Mouse (Mus musculus): ENCODE measurements around the gene Ap3d1. TPM values are rescaled to one million over a fixed set of nuclear protein-coding genes. Genes with fewer than 3 reads are reported as not detected.

The Ap3d1 gene
- polyA plus RNA-seq, 1 experiment from 2014 or later, result 81.7 TPM

DNA sequence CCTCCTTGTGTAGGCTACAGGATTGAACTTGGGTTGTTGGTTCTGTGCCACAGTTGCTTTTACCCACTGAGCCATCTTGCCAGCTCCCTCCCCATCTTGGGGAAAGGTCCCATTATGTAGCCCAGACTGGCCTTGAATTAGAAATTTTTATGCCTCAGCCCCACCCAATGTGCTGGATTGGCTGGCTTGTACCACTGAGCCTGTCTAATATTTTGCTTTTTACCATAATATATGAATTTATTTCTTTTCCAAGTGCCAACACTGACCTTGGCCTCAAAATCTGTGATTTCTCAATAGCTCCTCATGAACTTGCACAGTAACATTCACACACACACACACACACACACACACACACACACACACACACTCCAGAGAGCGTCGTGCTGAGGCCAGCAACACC is 23.7 kb upstream of the Ap3d1 start:
- no peak overlapping the region for H3K4me3 ChIP-seq (ENCODE audit: low read depth, low read length)
- peaks cover 54% of the 10 kb centered on the region for H3K36me3 ChIP-seq (ENCODE audit: control insufficient read depth, insufficient read depth, low read length)
- H3K27me3 ChIP-seq (ENCODE audit: control insufficient read depth, insufficient read depth, low read length), result no peaks in the 10 kb centered on the region
- H3K9ac ChIP-seq (replicated peaks; ENCODE audit: low read depth, low read length), result no peak overlapping the region
- no peaks in the 10 kb centered on the region for H3K9me3 ChIP-seq (ENCODE audit: control insufficient read depth, low read depth, low read length)
- H3K4me1 ChIP-seq (ENCODE audit: control insufficient read depth, insufficient read depth, low read length), result 0 out of 2 replicates have a peak, but pooled peaks cover 3% of the 10 kb centered on the region
- no peak overlapping the region for H3K4me2 ChIP-seq (replicated peaks; ENCODE audit: low read depth, low read length)
- 74% methylated on average over 2 of the region's 2 CpGs for WGBS
- H3K27ac ChIP-seq (ENCODE audit: low read length), result no peak overlapping the region
- no peak for ATAC-seq (ENCODE audit: insufficient number of reproducible peaks, insufficient read depth, low FRiP score, low read depth)

GRCm38 (mm10) chr10:80763502-80763901 is 21.4 kb upstream of the Ap3d1 start:
- no peak overlapping the region for H3K4me2 ChIP-seq (replicated peaks; ENCODE audit: low read depth, low read length)
- H3K4me1 ChIP-seq (ENCODE audit: control insufficient read depth, insufficient read depth, low read length), result 0 out of 2 replicates have a peak, but pooled peaks cover 5% of the 10 kb centered on the region
- no peak for ATAC-seq (ENCODE audit: insufficient number of reproducible peaks, insufficient read depth, low FRiP score, low read depth)
- H3K27me3 ChIP-seq (ENCODE audit: control insufficient read depth, insufficient read depth, low read length), result no peaks in the 10 kb centered on the region
- H3K36me3 ChIP-seq (ENCODE audit: control insufficient read depth, insufficient read depth, low read length), result peaks cover 36% of the 10 kb centered on the region
- 95% methylated on average over 2 of the region's 2 CpGs for WGBS
- no peak overlapping the region for H3K4me3 ChIP-seq (ENCODE audit: low read depth, low read length)
- no peak overlapping the region for H3K9ac ChIP-seq (replicated peaks; ENCODE audit: low read depth, low read length)
- no peaks in the 10 kb centered on the region for H3K9me3 ChIP-seq (ENCODE audit: control insufficient read depth, low read depth, low read length)
- no peak overlapping the region for H3K27ac ChIP-seq (ENCODE audit: low read length)

DNA sequence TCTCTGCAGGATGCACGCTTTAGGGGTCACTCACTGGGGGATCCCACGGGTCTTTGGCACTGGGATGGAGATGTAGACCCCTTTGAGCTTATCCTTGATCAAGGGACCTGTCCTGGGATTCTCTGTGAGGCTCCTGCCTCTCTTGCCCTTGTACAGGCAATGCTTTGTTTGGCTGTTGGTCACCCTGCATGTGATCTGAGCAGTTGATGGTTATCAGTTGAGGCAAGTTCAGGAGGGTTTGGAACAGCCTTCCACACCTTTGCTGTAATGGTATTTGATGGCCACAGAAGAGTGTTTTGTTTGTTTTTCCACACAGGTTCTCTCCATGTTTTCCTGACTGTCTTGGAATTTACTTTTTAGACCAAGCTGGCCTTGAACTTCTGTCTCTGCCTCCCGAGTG is 19.8 kb upstream of the Ap3d1 start:
- H3K9ac ChIP-seq (replicated peaks; ENCODE audit: low read depth, low read length), result no peak overlapping the region
- H3K4me2 ChIP-seq (replicated peaks; ENCODE audit: low read depth, low read length), result no peak overlapping the region
- peaks cover 14% of the 10 kb centered on the region for H3K4me1 ChIP-seq (ENCODE audit: control insufficient read depth, insufficient read depth, low read length)
- H3K27ac ChIP-seq (ENCODE audit: low read length), result no peak overlapping the region
- 68% methylated on average over 3 of the region's 3 CpGs for WGBS
- ATAC-seq (ENCODE audit: insufficient number of reproducible peaks, insufficient read depth, low FRiP score, low read depth), result no peak
- no peaks in the 10 kb centered on the region for H3K27me3 ChIP-seq (ENCODE audit: control insufficient read depth, insufficient read depth, low read length)
- no peak overlapping the region for H3K4me3 ChIP-seq (ENCODE audit: low read depth, low read length)
- H3K36me3 ChIP-seq (ENCODE audit: control insufficient read depth, insufficient read depth, low read length), result peaks cover 22% of the 10 kb centered on the region
- H3K9me3 ChIP-seq (ENCODE audit: control insufficient read depth, low read depth, low read length), result no peaks in the 10 kb centered on the region

- 78% methylated on average over 4 of the region's 4 CpGs for WGBS
- no peak overlapping the region for H3K27ac ChIP-seq (ENCODE audit: low read length)
- no peak for ATAC-seq (ENCODE audit: insufficient number of reproducible peaks, insufficient read depth, low FRiP score, low read depth)
- H3K27me3 ChIP-seq (ENCODE audit: control insufficient read depth, insufficient read depth, low read length), result no peaks in the 10 kb centered on the region
- no peaks in the 10 kb centered on the region for H3K9me3 ChIP-seq (ENCODE audit: control insufficient read depth, low read depth, low read length)
- no peak overlapping the region for H3K4me2 ChIP-seq (replicated peaks; ENCODE audit: low read depth, low read length)
- H3K9ac ChIP-seq (replicated peaks; ENCODE audit: low read depth, low read length), result no peak overlapping the region
- H3K4me3 ChIP-seq (ENCODE audit: low read depth, low read length), result no peak overlapping the region
- peaks cover 23% of the 10 kb centered on the region for H3K4me1 ChIP-seq (ENCODE audit: control insufficient read depth, insufficient read depth, low read length)
- H3K36me3 ChIP-seq (ENCODE audit: control insufficient read depth, insufficient read depth, low read length), result peaks cover 13% of the 10 kb centered on the region
These were observed 18.8 kb upstream of the Ap3d1 start for GRCm38 (mm10) chr10:80760596-80761524.

- 78% methylated on average over 7 of the region's 7 CpGs for WGBS
- Histone ChIP-seq H3K27me3 (ENCODE audit: control insufficient read depth, insufficient read depth, low read length) (no peaks in the 10 kb centered on the region), H3K4me1 (ENCODE audit: control insufficient read depth, insufficient read depth, low read length) (peaks cover 25% of the 10 kb centered on the region), H3K9ac (replicated peaks; ENCODE audit: low read depth, low read length) (no peak overlapping the region), H3K4me2 (replicated peaks; ENCODE audit: low read depth, low read length) (no peak overlapping the region), H3K36me3 (ENCODE audit: control insufficient read depth, insufficient read depth, low read length) (no peaks in the 10 kb centered on the region), H3K27ac (ENCODE audit: low read length) (no peak overlapping the region), H3K4me3 (ENCODE audit: low read depth, low read length) (no peak overlapping the region), H3K9me3 (ENCODE audit: control insufficient read depth, low read depth, low read length) (no peaks in the 10 kb centered on the region)
- no peak for ATAC-seq (ENCODE audit: insufficient number of reproducible peaks, insufficient read depth, low FRiP score, low read depth)
These were observed 16.6 kb upstream of the Ap3d1 start for GRCm38 (mm10) chr10:80758651-80759050.

GRCm38 (mm10) chr10:80757717-80758116 is 15.7 kb upstream of the Ap3d1 start:
- H3K27ac ChIP-seq (ENCODE audit: low read length), result no peak overlapping the region
- H3K9me3 ChIP-seq (ENCODE audit: control insufficient read depth, low read depth, low read length), result no peaks in the 10 kb centered on the region
- ATAC-seq (ENCODE audit: insufficient number of reproducible peaks, insufficient read depth, low FRiP score, low read depth), result no peak
- WGBS, result 35% methylated on average over 5 of the region's 5 CpGs
- H3K4me1 ChIP-seq (ENCODE audit: control insufficient read depth, insufficient read depth, low read length), result peaks cover 25% of the 10 kb centered on the region
- no peaks in the 10 kb centered on the region for H3K36me3 ChIP-seq (ENCODE audit: control insufficient read depth, insufficient read depth, low read length)
- peak overlapping the region; percentile 95; the same call in 1 of the 2 replicates for H3K4me2 ChIP-seq (replicated peaks; ENCODE audit: low read depth, low read length)
- no peak overlapping the region for H3K9ac ChIP-seq (replicated peaks; ENCODE audit: low read depth, low read length)
- no peaks in the 10 kb centered on the region for H3K27me3 ChIP-seq (ENCODE audit: control insufficient read depth, insufficient read depth, low read length)
- H3K4me3 ChIP-seq (ENCODE audit: low read depth, low read length), result no peak overlapping the region

DNA sequence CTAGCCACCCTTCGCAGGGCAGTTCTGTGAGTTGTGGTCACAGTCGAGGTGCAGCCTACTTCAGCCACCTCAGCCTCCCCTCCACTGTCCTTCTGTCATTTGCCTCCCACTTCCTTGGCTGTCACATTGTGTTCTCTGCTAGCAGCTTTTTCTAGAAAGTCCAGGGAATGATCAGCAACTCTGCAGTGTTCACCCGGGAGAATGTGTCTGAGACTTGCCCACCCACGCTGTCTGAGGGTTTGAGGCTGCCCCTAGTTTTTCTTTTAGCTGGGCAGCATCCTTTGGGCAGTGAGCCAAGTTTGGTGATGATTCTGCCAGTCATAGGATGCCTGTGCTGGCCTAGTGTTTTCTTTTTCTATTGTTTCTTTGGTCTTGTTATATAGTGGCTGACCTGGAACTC is 14.9 kb upstream of the Ap3d1 start:
- H3K36me3 ChIP-seq (ENCODE audit: control insufficient read depth, insufficient read depth, low read length), result no peaks in the 10 kb centered on the region
- no peaks in the 10 kb centered on the region for H3K9me3 ChIP-seq (ENCODE audit: control insufficient read depth, low read depth, low read length)
- no peak overlapping the region for H3K27ac ChIP-seq (ENCODE audit: low read length)
- no peak overlapping the region for H3K4me3 ChIP-seq (ENCODE audit: low read depth, low read length)
- H3K9ac ChIP-seq (replicated peaks; ENCODE audit: low read depth, low read length), result no peak overlapping the region
- ATAC-seq (ENCODE audit: insufficient number of reproducible peaks, insufficient read depth, low FRiP score, low read depth), result no peak
- WGBS, result 67% methylated on average over 4 of the region's 4 CpGs
- H3K4me1 ChIP-seq (ENCODE audit: control insufficient read depth, insufficient read depth, low read length), result peaks cover 25% of the 10 kb centered on the region
- H3K4me2 ChIP-seq (replicated peaks; ENCODE audit: low read depth, low read length), result peak overlapping the region; percentile 95
- no peaks in the 10 kb centered on the region for H3K27me3 ChIP-seq (ENCODE audit: control insufficient read depth, insufficient read depth, low read length)

DNA sequence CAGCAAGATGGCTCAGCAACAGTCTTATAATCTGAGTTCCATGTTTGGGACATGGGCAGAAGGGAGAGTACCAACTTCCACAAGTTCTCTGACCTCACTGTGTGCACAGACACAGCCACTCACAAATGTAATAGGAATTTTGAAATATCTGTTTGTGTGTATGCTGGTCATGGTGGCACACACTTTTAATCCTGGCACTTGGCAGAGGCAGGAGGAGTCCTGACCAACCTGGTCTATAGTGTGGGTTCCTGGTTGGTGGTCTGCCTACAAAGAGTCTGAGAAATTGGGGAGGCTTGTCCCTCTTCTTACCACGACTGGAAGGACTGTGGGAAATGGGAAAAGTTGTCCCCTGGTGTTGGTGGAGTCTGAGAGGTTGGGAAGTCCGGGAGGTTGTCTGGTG is 14.4 kb upstream of the Ap3d1 start:
- Histone ChIP-seq H3K36me3 (ENCODE audit: control insufficient read depth, insufficient read depth, low read length) (no peaks in the 10 kb centered on the region), H3K9ac (replicated peaks; ENCODE audit: low read depth, low read length) (0 out of 2 replicates have a peak overlapping the region, but pooled peaks have one; percentile 88), H3K4me3 (ENCODE audit: low read depth, low read length) (peak overlapping the region; percentile 88), H3K27ac (ENCODE audit: low read length) (no peak overlapping the region), H3K4me1 (ENCODE audit: control insufficient read depth, insufficient read depth, low read length) (peaks cover 27% of the 10 kb centered on the region), H3K4me2 (replicated peaks; ENCODE audit: low read depth, low read length) (peak overlapping the region; percentile 95), H3K27me3 (ENCODE audit: control insufficient read depth, insufficient read depth, low read length) (no peaks in the 10 kb centered on the region), H3K9me3 (ENCODE audit: control insufficient read depth, low read depth, low read length) (no peaks in the 10 kb centered on the region)
- no peak for ATAC-seq (ENCODE audit: insufficient number of reproducible peaks, insufficient read depth, low FRiP score, low read depth)
- WGBS, result 66% methylated on average over 2 of the region's 2 CpGs
